Mouse (Mus musculus): ENCODE measurements around the gene Fbxo22. TPM values are rescaled to one million over a fixed set of nuclear protein-coding genes. Genes with fewer than 3 reads are reported as not detected.
A peak's percentile ranks its signal among the peaks of the same experiment; 100 is the strongest.
"Not testable (repeated sequence)": the region's sequence is repeated elsewhere in the genome, so short reads cannot be mapped to it uniquely, and the experiment has no call there.

Fbxo22 gene
- polyA plus RNA-seq, 1 experiment from 2014 or later, result 92.9 TPM

DNA sequence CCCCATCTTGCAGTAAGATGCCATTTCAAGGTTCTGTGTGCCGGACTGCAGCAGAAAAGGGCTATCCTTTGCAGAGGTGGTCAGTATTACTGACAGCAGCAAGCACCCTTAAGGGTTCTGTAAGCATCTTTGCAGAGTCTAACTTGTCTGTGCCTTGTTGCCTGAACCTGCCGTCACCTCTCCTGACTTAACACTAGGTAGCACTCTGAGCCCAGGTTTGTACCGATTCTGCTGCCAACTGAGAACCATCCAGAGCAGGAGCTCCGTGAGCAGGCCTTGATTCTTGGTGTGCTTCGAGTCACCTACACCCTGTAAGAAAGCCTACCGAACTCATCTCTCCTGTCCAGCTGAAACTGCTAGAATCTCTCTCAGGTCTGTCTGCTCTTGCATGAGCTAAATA is 22.8 kb downstream of the Fbxo22 start:
- no peaks in the 10 kb centered on the region for H3K4me1 ChIP-seq (replicated peaks; ENCODE audit: control insufficient read depth, insufficient read depth, low read length)
- 72% methylated on average over 6 of the region's 6 CpGs for WGBS
- DNase-seq (ENCODE audit: low spot score) (no peak), ATAC-seq (ENCODE audit: low FRiP score) (no peak)
- H3K4me3 ChIP-seq (ENCODE audit: low read depth, low read length), result no peak overlapping the region
- no peaks in the 10 kb centered on the region for H3K36me3 ChIP-seq (ENCODE audit: control insufficient read depth, insufficient read depth, low read length)
- H3K4me2 ChIP-seq (replicated peaks; ENCODE audit: low read depth, low read length), result no peak overlapping the region
- H3K27me3 ChIP-seq (ENCODE audit: control insufficient read depth, insufficient read depth, low read length), result no peaks in the 10 kb centered on the region
- no peak overlapping the region for H3K27ac ChIP-seq (ENCODE audit: low read depth, low read length)
- no peak overlapping the region for H3K9ac ChIP-seq (ENCODE audit: low read depth, low read length)
- no peaks in the 10 kb centered on the region for H3K9me3 ChIP-seq (ENCODE audit: control insufficient read depth, low read length)

DNA sequence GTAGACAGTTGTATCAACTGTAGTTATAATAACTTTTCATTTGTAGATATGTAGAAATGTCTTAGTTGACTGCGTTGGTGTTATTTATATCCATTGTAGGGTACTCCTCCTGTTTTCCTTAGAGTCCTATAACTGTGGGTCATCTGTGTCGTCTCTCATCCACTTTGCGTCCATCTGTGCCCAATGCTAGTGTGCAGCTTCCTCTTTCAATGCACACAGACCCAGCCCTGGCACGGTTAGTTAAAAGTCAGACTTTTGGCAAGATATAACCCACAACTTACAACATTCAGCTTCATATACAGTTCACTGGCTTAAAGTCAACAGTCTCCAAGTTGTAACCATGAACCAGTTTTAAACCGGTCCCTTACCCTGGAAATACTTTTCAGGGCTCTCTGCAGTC is 23.4 kb downstream of the Fbxo22 start:
- Histone ChIP-seq H3K4me1 (replicated peaks; ENCODE audit: control insufficient read depth, insufficient read depth, low read length) (no peaks in the 10 kb centered on the region), H3K4me2 (replicated peaks; ENCODE audit: low read depth, low read length) (no peak overlapping the region), H3K27me3 (ENCODE audit: control insufficient read depth, insufficient read depth, low read length) (no peaks in the 10 kb centered on the region), H3K9ac (ENCODE audit: low read depth, low read length) (no peak overlapping the region), H3K9me3 (ENCODE audit: control insufficient read depth, low read length) (no peaks in the 10 kb centered on the region), H3K27ac (ENCODE audit: low read depth, low read length) (no peak overlapping the region), H3K4me3 (ENCODE audit: low read depth, low read length) (no peak overlapping the region), H3K36me3 (ENCODE audit: control insufficient read depth, insufficient read depth, low read length) (no peaks in the 10 kb centered on the region)
- ATAC-seq (ENCODE audit: low FRiP score) (no peak), DNase-seq (ENCODE audit: low spot score) (no peak)
- WGBS, result 90% methylated on average over 5 of the region's 5 CpGs

DNA sequence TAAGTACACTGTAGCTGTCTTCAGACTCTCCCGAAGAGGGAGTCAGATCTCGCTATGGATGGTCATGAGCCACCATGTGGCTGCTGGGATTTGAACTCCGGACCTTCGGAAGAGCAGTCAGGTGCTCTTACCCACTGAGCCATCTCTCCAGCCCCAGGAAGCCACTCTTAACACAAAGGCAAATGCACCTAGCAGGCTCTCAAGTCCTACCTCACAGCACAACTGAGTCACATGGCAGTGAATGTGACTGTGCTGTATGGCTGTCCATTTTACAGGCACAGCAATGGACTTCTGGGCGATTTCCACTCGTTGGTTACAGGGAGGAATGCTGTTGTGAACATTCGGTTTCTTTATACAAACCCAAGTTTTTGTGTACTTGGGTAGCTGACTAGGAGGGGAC is 23.9 kb downstream of the Fbxo22 start:
- no peak for DNase-seq (ENCODE audit: low spot score)
- no peak overlapping the region for H3K9ac ChIP-seq (ENCODE audit: low read depth, low read length)

DNA sequence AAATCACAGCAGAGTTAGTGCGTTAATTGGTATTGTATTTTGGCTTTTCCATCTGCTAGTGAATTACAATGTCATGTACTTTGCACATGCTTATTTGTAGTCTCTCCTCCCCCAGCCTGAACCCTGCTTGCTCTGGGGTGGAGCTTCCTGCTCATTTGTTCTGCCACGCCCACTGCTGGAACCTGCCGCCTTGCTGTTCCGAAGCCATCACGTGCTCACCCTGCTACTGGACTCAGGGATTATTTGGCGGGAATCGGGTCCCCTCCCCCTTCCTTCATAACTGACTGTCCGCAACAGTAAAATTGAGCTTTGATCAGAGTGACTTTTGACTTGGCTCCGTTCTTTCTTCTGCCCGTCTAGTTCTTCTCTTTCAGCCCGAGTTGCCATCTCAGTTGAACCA is 24.4 kb downstream of the Fbxo22 start:
- WGBS, result 79% methylated on average over 11 of the region's 11 CpGs
- not testable (repeated sequence) for H3K9me3 ChIP-seq (ENCODE audit: control insufficient read depth, low read length); H3K27ac ChIP-seq (ENCODE audit: low read depth, low read length); H3K9ac ChIP-seq (ENCODE audit: low read depth, low read length); H3K4me2 ChIP-seq (replicated peaks; ENCODE audit: low read depth, low read length); H3K27me3 ChIP-seq (ENCODE audit: control insufficient read depth, insufficient read depth, low read length); DNase-seq (ENCODE audit: low spot score); H3K4me3 ChIP-seq (ENCODE audit: low read depth, low read length); ATAC-seq (ENCODE audit: low FRiP score); H3K4me1 ChIP-seq (replicated peaks; ENCODE audit: control insufficient read depth, insufficient read depth, low read length); H3K36me3 ChIP-seq (ENCODE audit: control insufficient read depth, insufficient read depth, low read length)

More for the DNA sequence above, 23.9 kb downstream of the Fbxo22 start:
- Histone ChIP-seq H3K27me3 (ENCODE audit: control insufficient read depth, insufficient read depth, low read length) (no peaks in the 10 kb centered on the region), H3K27ac (ENCODE audit: low read depth, low read length) (no peak overlapping the region), H3K4me2 (replicated peaks; ENCODE audit: low read depth, low read length) (no peak overlapping the region), H3K4me1 (replicated peaks; ENCODE audit: control insufficient read depth, insufficient read depth, low read length) (no peaks in the 10 kb centered on the region), H3K4me3 (ENCODE audit: low read depth, low read length) (no peak overlapping the region), H3K9me3 (ENCODE audit: control insufficient read depth, low read length) (no peaks in the 10 kb centered on the region), H3K36me3 (ENCODE audit: control insufficient read depth, insufficient read depth, low read length) (no peaks in the 10 kb centered on the region)
- 87% methylated on average over 7 of the region's 7 CpGs for WGBS
- no peak for ATAC-seq (ENCODE audit: low FRiP score)

DNA sequence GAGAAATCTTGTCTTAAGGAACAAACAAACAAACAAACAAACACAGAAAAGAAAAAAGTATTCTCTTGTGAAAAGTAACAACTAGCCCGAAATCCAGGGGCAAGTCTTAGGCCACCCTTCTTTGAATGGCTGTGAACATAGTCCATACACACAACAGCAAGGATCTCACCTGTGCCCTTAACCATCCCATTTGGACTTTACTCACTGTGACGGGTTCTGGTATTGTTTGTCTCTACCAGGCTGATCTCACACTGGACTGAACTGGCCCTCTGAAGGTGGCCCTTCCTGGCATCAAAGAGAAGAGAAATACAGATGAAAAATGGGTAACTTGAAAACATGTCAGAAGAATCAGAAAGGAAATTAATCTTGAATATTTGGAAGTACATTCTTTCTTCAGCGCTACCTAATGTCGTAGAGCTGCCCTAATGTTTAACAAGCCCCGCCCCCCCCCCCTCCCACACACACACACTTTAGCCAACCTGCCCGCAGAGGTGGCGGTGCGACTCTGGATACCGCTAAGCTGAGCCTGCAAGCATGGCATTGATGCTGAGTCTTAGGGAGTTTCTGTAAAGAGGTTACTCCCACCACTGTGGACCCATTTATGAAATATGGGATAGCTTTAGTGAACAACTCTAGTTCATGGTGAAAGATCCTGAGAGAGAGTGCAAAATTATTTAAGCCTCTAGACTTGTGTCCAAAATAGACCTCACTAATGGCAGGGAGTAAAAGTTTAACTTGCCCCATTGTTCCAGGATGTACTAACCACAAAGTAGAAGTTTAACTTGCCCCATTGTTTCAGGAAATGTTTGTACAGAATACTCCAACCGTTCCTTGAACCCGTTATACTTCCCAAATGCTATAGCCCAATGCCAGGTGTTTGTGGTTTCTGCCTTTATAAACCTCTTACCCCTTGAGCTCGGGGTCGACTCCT is 27.8 kb downstream of the Fbxo22 start:
- Histone ChIP-seq H3K4me1 (replicated peaks; ENCODE audit: control insufficient read depth, insufficient read depth, low read length) (no peaks in the 10 kb centered on the region), H3K27ac (ENCODE audit: low read depth, low read length) (no peak overlapping the region), H3K9ac (ENCODE audit: low read depth, low read length) (no peak overlapping the region), H3K4me3 (ENCODE audit: low read depth, low read length) (no peak overlapping the region), H3K9me3 (ENCODE audit: control insufficient read depth, low read length) (no peaks in the 10 kb centered on the region), H3K36me3 (ENCODE audit: control insufficient read depth, insufficient read depth, low read length) (no peaks in the 10 kb centered on the region), H3K27me3 (ENCODE audit: control insufficient read depth, insufficient read depth, low read length) (no peaks in the 10 kb centered on the region), H3K4me2 (replicated peaks; ENCODE audit: low read depth, low read length) (no peak overlapping the region)
- no peak for ATAC-seq (ENCODE audit: low FRiP score)
- DNase-seq (ENCODE audit: low spot score), result no peak
- WGBS, result 71% methylated on average over 13 of the region's 13 CpGs

DNA sequence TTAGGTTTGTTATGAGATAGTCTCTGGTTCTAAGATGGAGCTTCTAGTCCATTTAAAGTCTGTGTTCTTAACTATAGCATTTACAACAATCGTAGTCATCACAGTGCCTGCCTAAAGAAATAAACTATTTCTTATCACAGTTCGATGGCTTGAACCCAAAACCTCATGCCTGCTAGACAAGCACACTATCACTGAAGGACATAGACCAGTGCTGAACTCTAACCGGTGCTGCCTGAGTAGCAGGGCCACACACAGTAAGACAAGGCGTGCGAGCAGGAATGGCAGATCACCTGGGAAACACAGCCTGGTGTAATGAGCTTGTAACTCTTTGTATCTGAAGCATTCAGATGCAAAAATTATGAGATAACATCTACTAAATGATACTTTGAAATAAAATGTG is 32.1 kb downstream of the Fbxo22 start:
- no peaks in the 10 kb centered on the region for H3K9me3 ChIP-seq (ENCODE audit: control insufficient read depth, low read length)
- H3K4me1 ChIP-seq (replicated peaks; ENCODE audit: control insufficient read depth, insufficient read depth, low read length), result no peaks in the 10 kb centered on the region
- H3K27ac ChIP-seq (ENCODE audit: low read depth, low read length), result no peak overlapping the region
- H3K9ac ChIP-seq (ENCODE audit: low read depth, low read length), result no peak overlapping the region
- H3K27me3 ChIP-seq (ENCODE audit: control insufficient read depth, insufficient read depth, low read length), result no peaks in the 10 kb centered on the region
- H3K36me3 ChIP-seq (ENCODE audit: control insufficient read depth, insufficient read depth, low read length), result no peaks in the 10 kb centered on the region
- H3K4me2 ChIP-seq (replicated peaks; ENCODE audit: low read depth, low read length), result no peak overlapping the region
- no peak for ATAC-seq (ENCODE audit: low FRiP score)
- 86% methylated on average over 5 of the region's 5 CpGs for WGBS
- no peak for DNase-seq (ENCODE audit: low spot score)
- no peak overlapping the region for H3K4me3 ChIP-seq (ENCODE audit: low read depth, low read length)

DNA sequence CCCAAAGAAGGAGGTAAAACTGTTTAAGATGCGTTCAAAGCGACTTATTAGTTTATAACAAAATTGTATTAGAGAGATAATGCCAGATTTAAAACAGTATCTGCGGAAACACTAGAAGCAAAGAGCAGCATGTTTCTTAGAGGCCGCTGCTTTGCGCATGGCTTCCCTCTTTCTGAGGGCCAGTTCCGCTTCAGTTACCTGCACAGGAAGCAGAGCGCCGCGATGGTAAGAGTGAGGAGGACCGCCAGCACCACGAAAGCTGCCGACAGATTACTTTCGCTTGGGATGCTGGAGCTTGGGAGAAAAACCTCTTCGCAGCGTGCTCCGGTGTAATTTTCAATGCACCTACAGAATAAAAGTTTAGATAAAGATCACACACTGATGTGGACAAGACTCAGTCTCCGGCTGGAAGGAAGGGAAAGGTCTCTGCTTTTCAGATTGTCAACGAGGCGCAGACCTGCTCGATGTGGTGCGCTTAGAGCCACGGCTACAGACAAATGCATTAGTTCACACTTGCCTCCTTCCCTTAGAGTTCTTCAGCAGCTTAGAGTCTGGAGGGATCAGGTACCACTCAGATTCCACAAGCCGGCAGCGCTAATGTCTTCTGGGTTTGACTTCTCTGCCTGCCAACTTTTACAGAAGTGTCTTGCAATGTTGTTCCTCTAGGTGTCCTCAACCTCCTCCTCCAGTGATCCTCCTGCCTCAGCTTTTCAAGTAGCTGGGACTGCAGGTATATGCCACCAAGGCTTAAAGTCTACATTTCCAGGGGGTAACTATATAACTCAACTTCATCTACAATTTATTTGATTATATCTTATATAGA is 33.3 kb downstream of the Fbxo22 start:
- no peaks in the 10 kb centered on the region for H3K9me3 ChIP-seq (ENCODE audit: control insufficient read depth, low read length)
- ATAC-seq (ENCODE audit: low FRiP score) (no peak), DNase-seq (ENCODE audit: low spot score) (peak; percentile 22)
- no peak overlapping the region for H3K4me3 ChIP-seq (ENCODE audit: low read depth, low read length)
- H3K36me3 ChIP-seq (ENCODE audit: control insufficient read depth, insufficient read depth, low read length), result no peaks in the 10 kb centered on the region
- WGBS, result 38% methylated on average over 24 of the region's 24 CpGs
- H3K27ac ChIP-seq (ENCODE audit: low read depth, low read length), result no peak overlapping the region
- no peaks in the 10 kb centered on the region for H3K4me1 ChIP-seq (replicated peaks; ENCODE audit: control insufficient read depth, insufficient read depth, low read length)
- no peak overlapping the region for H3K9ac ChIP-seq (ENCODE audit: low read depth, low read length)
- peak overlapping the region; percentile 42 for H3K4me2 ChIP-seq (replicated peaks; ENCODE audit: low read depth, low read length)
- H3K27me3 ChIP-seq (ENCODE audit: control insufficient read depth, insufficient read depth, low read length), result no peaks in the 10 kb centered on the region

DNA sequence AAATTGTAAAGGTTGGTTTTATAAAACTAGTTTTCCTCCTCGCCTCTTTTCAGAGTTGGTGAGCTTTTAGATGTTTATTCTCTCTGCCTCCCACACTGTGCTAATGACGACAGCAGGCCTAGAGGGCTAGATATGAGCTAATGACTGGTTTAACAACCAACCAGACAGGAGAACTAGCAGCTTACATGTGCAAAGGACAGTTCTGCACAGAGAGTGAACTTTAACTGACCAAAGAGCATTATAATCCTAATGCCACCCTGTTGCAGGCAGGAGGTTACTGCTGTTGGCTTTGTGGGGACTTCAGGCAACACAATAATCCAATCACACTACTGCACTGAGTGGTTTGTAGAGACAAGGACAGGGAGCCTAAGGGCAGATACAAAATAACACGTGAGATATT is 34.6 kb downstream of the Fbxo22 start:
- Histone ChIP-seq H3K27me3 (ENCODE audit: control insufficient read depth, insufficient read depth, low read length) (no peaks in the 10 kb centered on the region), H3K4me3 (ENCODE audit: low read depth, low read length) (no peak overlapping the region), H3K27ac (ENCODE audit: low read depth, low read length) (no peak overlapping the region), H3K9me3 (ENCODE audit: control insufficient read depth, low read length) (no peaks in the 10 kb centered on the region), H3K9ac (ENCODE audit: low read depth, low read length) (no peak overlapping the region), H3K4me1 (replicated peaks; ENCODE audit: control insufficient read depth, insufficient read depth, low read length) (no peaks in the 10 kb centered on the region), H3K36me3 (ENCODE audit: control insufficient read depth, insufficient read depth, low read length) (no peaks in the 10 kb centered on the region), H3K4me2 (replicated peaks; ENCODE audit: low read depth, low read length) (no peak overlapping the region)
- DNase-seq (ENCODE audit: low spot score) (no peak), ATAC-seq (ENCODE audit: low FRiP score) (no peak)
- WGBS, result 85% methylated on average over 3 of the region's 3 CpGs
